Mouse (Mus musculus): ENCODE results near the gene Eed.
A peak's percentile ranks its signal among the peaks of the same experiment; 100 is the strongest.

Gene Eed

GRCm38 (mm10) chr7:89908899-89909621, 71.7 kb downstream of the Eed start:
- no peak for DNase-seq (ENCODE audit: low read depth, low spot score)

GRCm38 (mm10) chr7:89908421-89908820, 72.4 kb downstream of the Eed start:
- DNase-seq (ENCODE audit: low read depth, low spot score), result no peak

GRCm38 (mm10) chr7:89907950-89908349, 72.8 kb downstream of the Eed start:
- DNase-seq (ENCODE audit: low read depth, low spot score), result peak; percentile 82
